Mouse (Mus musculus) ovary, postnatal 14 days (tissue): Measurements from ENCODE around the gene Slc23a2.

Source experiments
- DNase-seq: peaks from one replicate; pipeline ENCODE4 v3.0.0; 2022; ENCODE audit warnings: low spot score

Slc23a2 gene

GRCm38 (mm10) chr2:132048143-132048772, 96.7 kb downstream of the Slc23a2 start:
- DNase-seq: no peak

- no peak for DNase-seq
These were observed 97.5 kb downstream of the Slc23a2 start for GRCm38 (mm10) chr2:132047364-132047763.

- no peak for DNase-seq
These were observed 98.2 kb downstream of the Slc23a2 start for GRCm38 (mm10) chr2:132046659-132047058.

- DNase-seq: no peak
These were observed 100.3 kb downstream of the Slc23a2 start for GRCm38 (mm10) chr2:132044320-132045274.

GRCm38 (mm10) chr2:132043101-132043621, 101.7 kb downstream of the Slc23a2 start:
- peak; percentile 81 for DNase-seq

GRCm38 (mm10) chr2:132039894-132040293, 105.0 kb downstream of the Slc23a2 start:
- DNase-seq: no peak

- DNase-seq: no peak
These were observed 108.6 kb downstream of the Slc23a2 start for GRCm38 (mm10) chr2:132036326-132036725.

GRCm38 (mm10) chr2:132035470-132035835, 109.5 kb downstream of the Slc23a2 start:
- no peak for DNase-seq

GRCm38 (mm10) chr2:132034590-132035469, 110.1 kb downstream of the Slc23a2 start:
- DNase-seq: no peak

GRCm38 (mm10) chr2:132031364-132032095, 113.4 kb downstream of the Slc23a2 start:
- no peak for DNase-seq

- DNase-seq: no peak
These were observed 114.2 kb downstream of the Slc23a2 start for GRCm38 (mm10) chr2:132030418-132031363.

- peak; percentile 67 for DNase-seq
These were observed 115.1 kb downstream of the Slc23a2 start, which contains the start of gene Rassf2 for GRCm38 (mm10) chr2:132029646-132030417. Gene Rassf2, minus strand, starts transcription at chr2:132030258.

- no peak for DNase-seq
These were observed 115.9 kb downstream of the Slc23a2 start for GRCm38 (mm10) chr2:132028894-132029605.

- no peak for DNase-seq
These were observed 116.8 kb downstream of the Slc23a2 start for GRCm38 (mm10) chr2:132028107-132028506.

- DNase-seq: no peak
These were observed 117.5 kb downstream of the Slc23a2 start for GRCm38 (mm10) chr2:132027366-132027765.

GRCm38 (mm10) chr2:132024028-132024427, 120.9 kb downstream of the Slc23a2 start:
- no peak for DNase-seq

- DNase-seq: no peak
These were observed 122.3 kb downstream of the Slc23a2 start for GRCm38 (mm10) chr2:132022621-132023020.

- no peak for DNase-seq
These were observed 123.3 kb downstream of the Slc23a2 start for GRCm38 (mm10) chr2:132021616-132022015.
